ENCODE assay signal across 22 mouse cellular contexts in the genomic region with DNA sequence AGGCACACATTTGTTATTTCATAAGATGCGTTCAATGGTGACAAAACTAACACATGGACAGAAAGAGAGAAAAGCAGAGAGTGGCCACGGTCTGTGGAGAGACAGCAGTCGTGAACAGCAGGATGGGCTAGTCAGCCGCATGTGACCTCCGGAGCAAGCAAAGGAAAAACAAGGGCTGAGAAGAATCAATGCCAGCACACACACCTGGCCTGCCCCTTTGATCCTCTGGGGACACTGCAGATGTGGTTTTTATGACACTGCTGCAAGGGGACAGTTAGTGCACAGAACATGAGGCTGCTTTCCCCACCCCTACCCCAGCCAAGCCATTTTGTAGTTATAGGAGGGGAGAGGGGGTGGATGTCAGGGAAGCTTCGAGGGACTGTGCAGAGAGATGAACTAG.
"Had no signal": no experiment of that assay in that cellular context is flagged by ENCODE, and none has a peak within 500 bp of the region (broad histone marks: within the 10 kb centered on the region; RNA-seq: fewer than 3 reads in every experiment).

No protein-coding gene starts in this region.

- H3K9me3 ChIP-seq: liver, embryonic 15.5 days; midbrain, embryonic 10.5 days; midbrain, embryonic 12.5 days; neural tube, embryonic 13.5 days; neural tube, embryonic 15.5 days; stomach, embryonic 15.5 days had no signal

- H3K36me3 ChIP-seq: liver, embryonic 15.5 days; midbrain, embryonic 10.5 days; midbrain, embryonic 12.5 days; neural tube, embryonic 13.5 days; neural tube, embryonic 15.5 days; stomach, embryonic 15.5 days had no signal

- H3K4me1 ChIP-seq: midbrain, embryonic 12.5 days had no signal

- H3K27me3 ChIP-seq: liver, embryonic 15.5 days; midbrain, embryonic 12.5 days; neural tube, embryonic 13.5 days; neural tube, embryonic 15.5 days; stomach, embryonic 15.5 days had no signal

- ATAC-seq: midbrain, embryonic 16.5 days had no signal

- DNase-seq: lung, adult 18-20 months; lung, embryonic 14.5 days; lung, postnatal 10 days; lung, postnatal 4 days; midbrain, embryonic 14.5 days; retina, postnatal 1 day; right cerebral cortex, adult 18-20 months; right cerebral cortex, postnatal 25 days; right cerebral cortex, postnatal 4 days; spleen, adult 18-20 months; thymus, adult 2 months; thymus, postnatal 14 days; thymus, postnatal 4 days had no signal

- H3K27ac ChIP-seq: liver, embryonic 15.5 days; midbrain, embryonic 10.5 days; midbrain, embryonic 12.5 days; neural tube, embryonic 13.5 days; neural tube, embryonic 15.5 days; stomach, embryonic 15.5 days; stomach, postnatal 0 days had no signal

- H3K4me3 ChIP-seq: liver, embryonic 15.5 days; midbrain, embryonic 10.5 days; midbrain, embryonic 12.5 days; myocyte; neural tube, embryonic 13.5 days; neural tube, embryonic 15.5 days; stomach, embryonic 15.5 days had no signal

- H3K4me2 ChIP-seq: liver, embryonic 15.5 days; lung, embryonic 14.5 days; midbrain, embryonic 12.5 days; neural tube, embryonic 13.5 days; neural tube, embryonic 15.5 days; stomach, embryonic 15.5 days had no signal

- H3K9ac ChIP-seq: liver, embryonic 15.5 days; lung, embryonic 14.5 days; midbrain, embryonic 12.5 days; neural tube, embryonic 13.5 days; neural tube, embryonic 15.5 days; stomach, embryonic 15.5 days had no signal
